Mouse (Mus musculus) liver, postnatal 0 days (tissue): Measurements from ENCODE around the gene Hmox2.

ENCODE experiments used
- CTCF ChIP-seq: sonication (generic); IDR thresholded peaks from 2 replicates; pipeline ENCODE4 v1.5.1; 2016; ENCODE audit warnings: antibody characterized with exemption, low read depth
- EP300 ChIP-seq: IDR thresholded peaks from 2 replicates; pipeline ENCODE4 v1.6.1; 2016; ENCODE audit warnings: antibody characterized with exemption, low read depth, mild to moderate bottlenecking

GRCm38 (mm10) chr16:4768719-4769118 lies 42.6 kb downstream of the Hmox2 start:
- TF ChIP-seq CTCF, result no peak
- no peak for TF ChIP-seq EP300
